Mouse (Mus musculus): Measurements from ENCODE around the gene Chmp1a. TPM values are rescaled to one million over a fixed set of nuclear protein-coding genes. Genes with fewer than 3 reads are reported as not detected.

Chmp1a gene
- polyA plus RNA-seq, 1 experiment, result 98.4 TPM

DNA sequence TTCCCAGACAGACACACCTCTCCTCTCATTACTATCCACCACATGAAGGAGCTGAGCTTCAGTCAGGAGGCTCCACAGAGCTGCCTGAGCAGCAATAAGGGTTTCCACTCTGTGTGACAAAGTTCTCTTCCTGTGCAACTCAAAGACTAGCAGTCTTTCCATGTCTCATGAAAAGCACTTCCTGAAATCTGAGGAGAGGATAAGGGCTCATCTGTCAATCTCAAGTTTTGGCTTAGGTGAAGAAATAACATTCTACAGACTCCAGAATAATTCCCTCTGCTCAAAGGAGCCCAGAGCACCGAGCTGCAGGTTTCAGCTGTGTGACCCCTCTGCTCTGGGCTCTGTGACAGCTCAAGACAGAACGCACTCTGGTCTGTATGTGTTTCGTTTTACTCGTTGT is 40.4 kb upstream of the Chmp1a start:
- H3K4me1 ChIP-seq (ENCODE audit: control insufficient read depth, insufficient read depth, low read length), result peaks cover 9% of the 10 kb centered on the region
- no peak overlapping the region for H3K27ac ChIP-seq (ENCODE audit: control insufficient read depth, insufficient read depth, low read depth, low read length)
- H3K36me3 ChIP-seq (ENCODE audit: control insufficient read depth, insufficient read depth, low read length), result peaks cover 2% of the 10 kb centered on the region; the same call in 1 of the 2 replicates
- no peak overlapping the region for H3K4me3 ChIP-seq (ENCODE audit: control insufficient read depth, low read depth, low read length)
- no peaks in the 10 kb centered on the region for H3K27me3 ChIP-seq (ENCODE audit: control insufficient read depth, insufficient read depth, low read length)
- no peak for TF ChIP-seq CTCF (IDR thresholded peaks at IDR 0.05; ENCODE audit: control insufficient read depth, insufficient read depth, insufficient replicate concordance, low read depth, low read length)
- no peak for TF ChIP-seq POLR2A (IDR thresholded peaks at IDR 0.05; ENCODE audit: control insufficient read depth, low read depth, low read length)

GRCm38 (mm10) chr8:123250940-123251339 is 38.4 kb upstream of the Chmp1a start:
- H3K27me3 ChIP-seq (ENCODE audit: control insufficient read depth, insufficient read depth, low read length), result no peaks in the 10 kb centered on the region
- peaks cover 9% of the 10 kb centered on the region for H3K4me1 ChIP-seq (ENCODE audit: control insufficient read depth, insufficient read depth, low read length)
- H3K36me3 ChIP-seq (ENCODE audit: control insufficient read depth, insufficient read depth, low read length), result peaks cover 2% of the 10 kb centered on the region; the same call in 1 of the 2 replicates
- TF ChIP-seq CTCF (IDR thresholded peaks at IDR 0.05; ENCODE audit: control insufficient read depth, insufficient read depth, insufficient replicate concordance, low read depth, low read length), result no peak
- no peak for TF ChIP-seq POLR2A (IDR thresholded peaks at IDR 0.05; ENCODE audit: control insufficient read depth, low read depth, low read length)
- H3K4me3 ChIP-seq (ENCODE audit: control insufficient read depth, low read depth, low read length), result no peak overlapping the region
- H3K27ac ChIP-seq (ENCODE audit: control insufficient read depth, insufficient read depth, low read depth, low read length), result no peak overlapping the region

GRCm38 (mm10) chr8:123248596-123248995 is 36.0 kb upstream of the Chmp1a start:
- Histone ChIP-seq H3K27ac (ENCODE audit: control insufficient read depth, insufficient read depth, low read depth, low read length) (no peak overlapping the region), H3K27me3 (ENCODE audit: control insufficient read depth, insufficient read depth, low read length) (no peaks in the 10 kb centered on the region), H3K4me3 (ENCODE audit: control insufficient read depth, low read depth, low read length) (no peak overlapping the region), H3K36me3 (ENCODE audit: control insufficient read depth, insufficient read depth, low read length) (peaks cover 2% of the 10 kb centered on the region; the same call in 1 of the 2 replicates), H3K4me1 (ENCODE audit: control insufficient read depth, insufficient read depth, low read length) (0 out of 2 replicates have a peak, but pooled peaks cover 2% of the 10 kb centered on the region)
- TF ChIP-seq CTCF (IDR thresholded peaks at IDR 0.05; ENCODE audit: control insufficient read depth, insufficient read depth, insufficient replicate concordance, low read depth, low read length), result no peak
- no peak for TF ChIP-seq POLR2A (IDR thresholded peaks at IDR 0.05; ENCODE audit: control insufficient read depth, low read depth, low read length)

DNA sequence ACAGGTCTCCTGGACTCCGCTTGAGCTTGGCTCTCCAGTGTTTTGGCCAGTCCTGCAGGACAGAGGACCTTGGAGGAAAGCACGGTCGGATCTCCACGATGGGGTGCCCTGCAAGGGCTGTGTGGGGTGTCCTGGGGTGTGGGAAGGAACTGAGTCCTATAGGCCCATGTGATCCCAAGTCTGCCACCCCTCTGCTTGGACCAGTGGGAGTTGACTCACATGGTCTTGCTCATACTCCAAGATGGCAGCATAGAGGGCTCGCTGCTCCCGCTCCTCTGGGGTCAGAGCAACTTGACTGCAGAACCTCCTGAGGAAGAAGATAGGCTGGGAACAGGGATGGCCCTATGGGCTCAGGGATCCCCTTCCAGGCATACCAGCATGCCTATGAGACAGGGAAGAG is 35.2 kb upstream of the Chmp1a start:
- Histone ChIP-seq H3K27ac (ENCODE audit: control insufficient read depth, insufficient read depth, low read depth, low read length) (no peak overlapping the region), H3K36me3 (ENCODE audit: control insufficient read depth, insufficient read depth, low read length) (peaks cover 2% of the 10 kb centered on the region; the same call in 1 of the 2 replicates), H3K4me1 (ENCODE audit: control insufficient read depth, insufficient read depth, low read length) (no peaks in the 10 kb centered on the region), H3K4me3 (ENCODE audit: control insufficient read depth, low read depth, low read length) (no peak overlapping the region), H3K27me3 (ENCODE audit: control insufficient read depth, insufficient read depth, low read length) (no peaks in the 10 kb centered on the region)
- TF ChIP-seq CTCF (IDR thresholded peaks at IDR 0.05; ENCODE audit: control insufficient read depth, insufficient read depth, insufficient replicate concordance, low read depth, low read length) (no peak), POLR2A (IDR thresholded peaks at IDR 0.05; ENCODE audit: control insufficient read depth, low read depth, low read length) (no peak)

DNA sequence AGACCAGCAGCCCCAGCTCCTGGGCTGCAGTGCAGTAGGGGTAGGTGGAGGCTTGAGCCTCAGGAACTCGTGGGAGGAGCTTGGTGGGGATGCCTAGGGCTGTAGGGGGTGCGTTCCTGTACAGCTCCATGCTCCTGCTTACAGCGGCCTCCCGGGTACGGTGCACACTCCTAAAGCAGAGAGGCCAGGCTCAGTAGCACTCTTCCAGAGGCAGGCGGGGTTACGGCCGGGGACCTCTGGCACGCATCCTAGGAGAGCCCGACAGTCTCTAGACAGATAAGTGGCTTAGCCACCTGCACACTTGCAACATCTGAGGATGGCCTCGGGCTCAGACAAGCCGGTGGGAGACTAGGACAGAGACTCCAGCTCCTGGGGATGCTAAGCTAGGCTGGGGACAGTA is 33.0 kb upstream of the Chmp1a start:
- H3K4me1 ChIP-seq (ENCODE audit: control insufficient read depth, insufficient read depth, low read length), result no peaks in the 10 kb centered on the region
- no peak overlapping the region for H3K27ac ChIP-seq (ENCODE audit: control insufficient read depth, insufficient read depth, low read depth, low read length)
- H3K27me3 ChIP-seq (ENCODE audit: control insufficient read depth, insufficient read depth, low read length), result no peaks in the 10 kb centered on the region
- H3K36me3 ChIP-seq (ENCODE audit: control insufficient read depth, insufficient read depth, low read length), result peaks cover 2% of the 10 kb centered on the region; the same call in 1 of the 2 replicates
- H3K4me3 ChIP-seq (ENCODE audit: control insufficient read depth, low read depth, low read length), result no peak overlapping the region
- TF ChIP-seq POLR2A (IDR thresholded peaks at IDR 0.05; ENCODE audit: control insufficient read depth, low read depth, low read length), result no peak
- no peak for TF ChIP-seq CTCF (IDR thresholded peaks at IDR 0.05; ENCODE audit: control insufficient read depth, insufficient read depth, insufficient replicate concordance, low read depth, low read length)

GRCm38 (mm10) chr8:123244382-123244781 is 31.8 kb upstream of the Chmp1a start:
- H3K4me3 ChIP-seq (ENCODE audit: control insufficient read depth, low read depth, low read length), result no peak overlapping the region
- no peaks in the 10 kb centered on the region for H3K4me1 ChIP-seq (ENCODE audit: control insufficient read depth, insufficient read depth, low read length)
- no peaks in the 10 kb centered on the region for H3K36me3 ChIP-seq (ENCODE audit: control insufficient read depth, insufficient read depth, low read length)
- TF ChIP-seq POLR2A (IDR thresholded peaks at IDR 0.05; ENCODE audit: control insufficient read depth, low read depth, low read length), result no peak
- TF ChIP-seq CTCF (IDR thresholded peaks at IDR 0.05; ENCODE audit: control insufficient read depth, insufficient read depth, insufficient replicate concordance, low read depth, low read length), result no peak
- H3K27me3 ChIP-seq (ENCODE audit: control insufficient read depth, insufficient read depth, low read length), result no peaks in the 10 kb centered on the region
- no peak overlapping the region for H3K27ac ChIP-seq (ENCODE audit: control insufficient read depth, insufficient read depth, low read depth, low read length)

DNA sequence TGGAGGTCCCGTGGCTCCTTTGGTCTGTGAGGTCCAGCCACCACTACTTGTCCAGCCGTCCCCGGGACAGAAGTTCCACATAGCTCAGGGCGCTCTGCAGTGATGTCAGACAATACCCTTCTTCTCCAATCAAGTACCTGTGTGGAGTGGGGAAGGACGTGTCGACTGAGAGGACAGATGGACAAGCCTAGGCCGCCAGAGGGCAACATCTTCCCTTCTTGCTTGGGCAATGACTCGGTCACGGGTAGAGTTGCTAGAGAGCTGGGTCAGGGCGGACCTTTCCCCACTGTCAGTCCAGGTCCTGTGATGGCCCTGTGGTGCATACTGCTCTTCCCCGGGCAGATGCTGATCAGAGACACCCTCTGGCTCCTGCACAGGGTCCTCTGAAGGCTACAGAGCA is 30.5 kb upstream of the Chmp1a start:
- TF ChIP-seq CTCF (IDR thresholded peaks at IDR 0.05; ENCODE audit: control insufficient read depth, insufficient read depth, insufficient replicate concordance, low read depth, low read length), result no peak; the same call in 1 of the 2 replicates
- no peak for TF ChIP-seq POLR2A (IDR thresholded peaks at IDR 0.05; ENCODE audit: control insufficient read depth, low read depth, low read length)
- Histone ChIP-seq H3K27me3 (ENCODE audit: control insufficient read depth, insufficient read depth, low read length) (no peaks in the 10 kb centered on the region), H3K27ac (ENCODE audit: control insufficient read depth, insufficient read depth, low read depth, low read length) (no peak overlapping the region), H3K36me3 (ENCODE audit: control insufficient read depth, insufficient read depth, low read length) (no peaks in the 10 kb centered on the region), H3K4me3 (ENCODE audit: control insufficient read depth, low read depth, low read length) (no peak overlapping the region), H3K4me1 (ENCODE audit: control insufficient read depth, insufficient read depth, low read length) (no peaks in the 10 kb centered on the region)

Measured in testis, adult 2 months (tissue).